In genomic region chr14:20340149-20340548, GRCm38 (mm10) we compare ENCODE assay signal across 8 mouse cellular contexts. TPM values are rescaled to one million over a fixed set of nuclear protein-coding genes. Genes with fewer than 3 reads are reported as not detected.
DNase-seq lines count a peak whose midpoint lies in the region; ATAC-seq and TF ChIP-seq lines count a peak whose summit lies in the region.

No protein-coding gene starts in this region.

- no peaks in the 10 kb centered on the region for H3K9me3 ChIP-seq in midbrain, embryonic 11.5 days (ENCODE audit: control insufficient read depth, low read length)
- H3K9me3 ChIP-seq in midbrain, embryonic 15.5 days = no peaks in the 10 kb centered on the region

- no peak overlapping the region for H3K9ac ChIP-seq in midbrain, embryonic 11.5 days (ENCODE audit: low read length)
- no peak overlapping the region for H3K9ac ChIP-seq in midbrain, embryonic 15.5 days

- H3K27me3 ChIP-seq in cerebellum, adult 2 months (ENCODE audit: control insufficient read depth, insufficient read depth, low read length) = no peaks in the 10 kb centered on the region
- H3K27me3 ChIP-seq in midbrain, embryonic 11.5 days (ENCODE audit: control insufficient read depth, insufficient read depth, low read length) = no peaks in the 10 kb centered on the region
- H3K27me3 ChIP-seq in midbrain, embryonic 15.5 days (replicated peaks) = no peaks in the 10 kb centered on the region

- H3K27ac ChIP-seq in cerebellum, adult 2 months (ENCODE audit: insufficient read depth, low read length) = no peak overlapping the region
- no peak overlapping the region for H3K27ac ChIP-seq in midbrain, embryonic 11.5 days (ENCODE audit: low read depth, low read length)
- H3K27ac ChIP-seq in midbrain, embryonic 15.5 days = no peak overlapping the region

- no peak overlapping the region for H3K4me2 ChIP-seq in midbrain, embryonic 11.5 days
- no peak overlapping the region for H3K4me2 ChIP-seq in midbrain, embryonic 15.5 days

- no peak for ATAC-seq in midbrain, embryonic 11.5 days (ENCODE audit: low FRiP score)
- ATAC-seq in midbrain, embryonic 15.5 days (replicated peaks) = no peak

- no peak for DNase-seq in cerebellum, adult 2 months
- DNase-seq in cerebellum, adult 11-12 months = no peak
- peak; percentile 87 for DNase-seq in midbrain, embryonic 11.5 days (ENCODE audit: low spot score, missing footprints)
- peak; percentile 46 for DNase-seq in heart, postnatal 4 days
- DNase-seq in mesoderm, embryonic 11.5 days (ENCODE audit: low read depth, low spot score) = peak; percentile 47
- DNase-seq in ovary, adult 18-20 months (ENCODE audit: low spot score) = no peak
- DNase-seq in cerebellum, postnatal 4 days (ENCODE audit: low spot score in 2 of 2) = no peak

- H3K4me3 ChIP-seq in cerebellum, adult 2 months (replicated peaks; ENCODE audit: insufficient read depth, low read depth, low read length) = no peak overlapping the region
- no peak overlapping the region for H3K4me3 ChIP-seq in midbrain, embryonic 11.5 days (ENCODE audit: low read depth, low read length)
- no peak overlapping the region for H3K4me3 ChIP-seq in midbrain, embryonic 15.5 days

- H3K36me3 ChIP-seq in midbrain, embryonic 11.5 days (ENCODE audit: control insufficient read depth, insufficient read depth, low read length) = peaks cover 9% of the 10 kb centered on the region
- peaks cover 17% of the 10 kb centered on the region; the same call in 1 of the 2 replicates for H3K36me3 ChIP-seq in midbrain, embryonic 15.5 days (replicated peaks)

- no peaks in the 10 kb centered on the region for H3K4me1 ChIP-seq in cerebellum, adult 2 months (ENCODE audit: control insufficient read depth, insufficient read depth, low read length)
- no peaks in the 10 kb centered on the region for H3K4me1 ChIP-seq in midbrain, embryonic 11.5 days (ENCODE audit: control insufficient read depth, insufficient read depth, low read length)
- peaks cover 1% of the 10 kb centered on the region; the same call in 1 of the 2 replicates for H3K4me1 ChIP-seq in midbrain, embryonic 15.5 days

- no peak for TF ChIP-seq POLR2A in cerebellum, adult 2 months (IDR thresholded peaks at IDR 0.05; ENCODE audit: borderline replicate concordance, insufficient read depth, low read length)

- 84% methylated on average over 8 of the region's 8 CpGs for WGBS in cerebellum, adult 2 months
- WGBS in midbrain, embryonic 11.5 days = 77% methylated on average over 8 of the region's 8 CpGs
- WGBS in midbrain, embryonic 15.5 days = 85% methylated on average over 8 of the region's 8 CpGs

- peak; percentile 28; the same call in 1 of the 2 replicates for TF ChIP-seq CTCF in cerebellum, adult 2 months (IDR thresholded peaks at IDR 0.05; ENCODE audit: borderline replicate concordance, insufficient read depth, low read depth, low read length)

RNA-seq across cellular contexts. Expression of gene Ecd, which starts 7.8 kb away (rescaled TPM):
- 32.1 and 33.9 TPM in 2 replicates for polyA plus RNA-seq in cerebellum, adult 2 months (2012; rRNA removed)
- polyA plus RNA-seq in midbrain, embryonic 11.5 days (2014; fragmentation: Nextera tagmentation; extraction: Ambion mirVana) = 73.3 and 74.8 TPM in 2 replicates
- polyA plus RNA-seq in midbrain, embryonic 15.5 days (2015; fragmentation: Nextera tagmentation; extraction: Ambion mirVana) = 49.2 and 54.3 TPM in 2 replicates
- 10 to 100 TPM; 33.6 to 35.7 TPM for total RNA-seq in heart, postnatal 4 days (2021)

RNA-seq across cellular contexts. Expression of gene Fam149b, which starts 7.8 kb away (rescaled TPM):
- 53.0 and 59.0 TPM in 2 replicates for polyA plus RNA-seq in cerebellum, adult 2 months (2012; rRNA removed)
- polyA plus RNA-seq in midbrain, embryonic 11.5 days (2014; fragmentation: Nextera tagmentation; extraction: Ambion mirVana) = 53.8 and 58.9 TPM in 2 replicates
- polyA plus RNA-seq in midbrain, embryonic 15.5 days (2015; fragmentation: Nextera tagmentation; extraction: Ambion mirVana) = 47.3 and 48.4 TPM in 2 replicates
- total RNA-seq in heart, postnatal 4 days (2021) = 10 to 100 TPM; 34.4 to 35.8 TPM

RNA-seq across cellular contexts. Expression of gene Nudt13, which starts 45.7 kb away (rescaled TPM):
- 27.1 and 27.6 TPM in 2 replicates for polyA plus RNA-seq in cerebellum, adult 2 months (2012; rRNA removed)
- 6.6 and 7.1 TPM in 2 replicates for polyA plus RNA-seq in midbrain, embryonic 11.5 days (2014; fragmentation: Nextera tagmentation; extraction: Ambion mirVana)
- polyA plus RNA-seq in midbrain, embryonic 15.5 days (2015; fragmentation: Nextera tagmentation; extraction: Ambion mirVana) = 16.7 and 18.5 TPM in 2 replicates
- total RNA-seq in heart, postnatal 4 days (2021) = 10 to 100 TPM; 19.7 to 20.3 TPM

RNA-seq across cellular contexts. Expression of gene Dnajc9, which starts 48.6 kb away (rescaled TPM):
- polyA plus RNA-seq in cerebellum, adult 2 months (2012; rRNA removed) = 55.9 and 57.7 TPM in 2 replicates
- 276 and 296 TPM in 2 replicates for polyA plus RNA-seq in midbrain, embryonic 11.5 days (2014; fragmentation: Nextera tagmentation; extraction: Ambion mirVana)
- 130 and 134 TPM in 2 replicates for polyA plus RNA-seq in midbrain, embryonic 15.5 days (2015; fragmentation: Nextera tagmentation; extraction: Ambion mirVana)
- 10 to 100 TPM; 39.7 to 42.5 TPM for total RNA-seq in heart, postnatal 4 days (2021)

RNA-seq across cellular contexts. Expression of gene Mrps16, which starts 53.3 kb away (rescaled TPM):
- polyA plus RNA-seq in cerebellum, adult 2 months (2012; rRNA removed) = 52.8 and 53.5 TPM in 2 replicates
- 71.8 and 73.0 TPM in 2 replicates for polyA plus RNA-seq in midbrain, embryonic 11.5 days (2014; fragmentation: Nextera tagmentation; extraction: Ambion mirVana)
- 57.0 and 60.5 TPM in 2 replicates for polyA plus RNA-seq in midbrain, embryonic 15.5 days (2015; fragmentation: Nextera tagmentation; extraction: Ambion mirVana)
- 10 to 100 TPM; 68.8 to 70.0 TPM for total RNA-seq in heart, postnatal 4 days (2021)

Comparison
In these comparisons a context has a peak if more than half of its experiments do, and no peak if none do; other contexts are left out.
1. DNase-seq: peak in midbrain, embryonic 11.5 days (single experiment), heart, postnatal 4 days (single experiment) and mesoderm, embryonic 11.5 days (single experiment); none in cerebellum, adult 2 months (0 of 2), cerebellum, adult 11-12 months (single experiment), ovary, adult 18-20 months (single experiment) and cerebellum, postnatal 4 days (0 of 2).